Mouse (Mus musculus) Patski (cell line): ENCODE measurements around the gene Sprtn. TPM values are rescaled to one million over a fixed set of nuclear protein-coding genes. Genes with fewer than 3 reads are reported as not detected.

Experiments used
- ATAC-seq: fragments of 100-300 bp; one replicate; pipeline ENCODE4 v1.8.0; 2021
- CTCF ChIA-PET: fragments of 350-600 bp; sonication (Branson Sonifier 250); formaldehyde crosslinking; loops from one replicate; lab custom pipeline; 2022; ENCODE audit warnings: inconsistent platforms; lab: Charles Lee
- POLR2A ChIA-PET: fragments of 350-600 bp; sonication (Branson Sonifier 250); formaldehyde crosslinking; loops from one replicate; lab custom pipeline; 2022; ENCODE audit warnings: antibody characterized with exemption, inconsistent platforms; lab: Charles Lee
- DNase-seq: peaks from one replicate; pipeline ENCODE4 v3.0.0-alpha.2; 2011; ENCODE audit warnings: low read depth, low spot score
- H3K27me3 ChIP-seq: fragments of 371-371 bp; one replicate; pipeline ENCODE4 v1.5.1; 2021
- CTCF ChIP-seq: fragments of 100-300 bp; IDR thresholded peaks from one replicate; pipeline ENCODE4 v1.5.1; 2021
- in situ Hi-C: fragments of 300-500 bp; cut with MboI; formaldehyde crosslinking; loops from 3 replicates; pipeline ENCODE4 v1.11.1; 2018; ENCODE audit warnings: low pct_unique_long_range_greater_than_20kb, mixed read lengths
- polyA plus RNA-seq: library from polyadenylated mRNA; unstranded; gene quantifications from one replicate; pipeline ENCODE4 v1.2.3, GENCODE M21; 2021

Gene Sprtn
- polyA plus RNA-seq, 1 experiment from 2014 or later, result 16.5 TPM

- DNase-seq, result no peak
- CTCF ChIA-PET, result interaction anchor here (1.2 kb wide), 1 partner anchor 14 kb away, joined by 3 read pairs; no protein-coding TSS in a partner anchor
- POLR2A ChIA-PET, result interaction anchor here (1.1 kb wide), 1 partner anchor 15 kb away, joined by 3 read pairs; no protein-coding TSS in a partner anchor
- H3K27me3 ChIP-seq, result no peaks in the 10 kb centered on the region
- in situ Hi-C loops, result no loop called here
- no peak for TF ChIP-seq CTCF
- no peak for ATAC-seq
Observed at GRCm38 (mm10) chr8:124903198-124903597, 5.5 kb downstream of the Sprtn start.

DNA sequence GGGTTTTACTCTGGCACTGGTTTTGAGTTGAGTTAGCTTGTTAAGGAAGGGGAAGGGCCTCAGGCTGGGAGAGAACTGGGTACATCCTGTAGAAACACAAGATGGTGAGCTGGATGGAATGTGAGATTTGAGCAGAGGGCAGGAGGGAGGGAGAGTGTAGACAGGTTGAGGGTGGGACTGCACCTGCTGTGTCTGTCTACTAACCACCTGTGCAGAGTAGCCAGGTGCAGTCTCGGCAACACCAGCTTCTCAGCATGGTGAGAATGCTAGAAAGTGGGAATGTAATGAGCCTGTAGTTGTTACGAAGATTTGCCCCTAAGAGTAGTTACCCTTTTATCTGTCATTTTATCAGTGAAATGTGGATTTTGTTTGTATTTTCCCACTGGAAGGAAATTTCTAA lies 7.8 kb downstream of the Sprtn start:
- in situ Hi-C loops, result no loop called here
- CTCF ChIA-PET, result interaction anchor here (1.1 kb wide), 1 partner anchor 53 kb away, joined by 3 read pairs; no protein-coding TSS in a partner anchor
- DNase-seq (no peak), ATAC-seq (no peak)
- POLR2A ChIA-PET, result interaction anchor here (1.0 kb wide), 1 partner anchor 22 kb away, joined by 3 read pairs; no protein-coding TSS in a partner anchor
- TF ChIP-seq CTCF, result no peak
- no peaks in the 10 kb centered on the region for H3K27me3 ChIP-seq

DNA sequence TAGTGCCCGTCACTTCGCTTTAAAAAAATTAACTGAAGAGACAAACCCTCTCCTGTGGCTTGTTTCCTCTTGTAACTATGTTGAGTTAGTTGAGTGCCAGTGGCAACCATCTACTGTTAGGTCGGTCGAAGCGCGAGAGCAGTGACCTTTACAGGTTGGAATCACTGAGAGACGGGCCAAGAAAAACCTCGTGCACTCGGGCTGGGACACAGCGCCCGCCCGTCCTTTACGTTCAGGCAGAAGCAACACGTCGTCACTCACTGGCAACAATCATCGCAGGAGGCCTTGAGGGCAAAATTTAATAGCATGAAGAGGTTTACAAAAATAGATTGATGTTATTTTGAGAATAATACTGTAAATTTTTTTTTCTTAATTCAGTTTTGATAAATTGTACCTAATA lies 12.2 kb downstream of the Sprtn start:
- ATAC-seq (no peak), DNase-seq (no peak)
- ChIA-PET POLR2A (no interaction called here), CTCF (no interaction called here)
- TF ChIP-seq CTCF, result no peak
- H3K27me3 ChIP-seq, result no peaks in the 10 kb centered on the region
- in situ Hi-C loops, result no loop called here

DNA sequence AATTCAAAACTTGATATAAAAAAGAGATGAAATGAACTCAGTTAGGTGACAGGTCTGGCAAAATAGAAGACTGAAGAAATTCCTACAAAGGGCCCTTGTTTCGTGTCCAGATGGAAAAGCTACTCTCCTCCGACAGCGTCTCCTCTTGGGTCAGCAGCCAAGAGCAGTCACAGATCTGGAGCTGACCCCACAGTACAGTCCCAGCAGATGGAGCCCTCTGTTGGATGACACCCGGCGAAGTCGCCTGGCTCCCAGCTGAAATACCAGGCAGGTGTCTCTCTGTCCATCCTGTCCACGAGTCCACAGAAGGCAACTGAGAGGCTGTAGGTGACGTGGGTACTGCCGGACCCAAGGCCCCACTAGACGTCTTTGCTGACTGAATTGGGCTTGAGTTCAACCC lies 12.7 kb downstream of the Sprtn start:
- H3K27me3 ChIP-seq, result no peaks in the 10 kb centered on the region
- ChIA-PET POLR2A (no interaction called here), CTCF (no interaction called here)
- ATAC-seq (no peak), DNase-seq (no peak)
- no peak for TF ChIP-seq CTCF
- in situ Hi-C loops, result no loop called here

- H3K27me3 ChIP-seq, result no peaks in the 10 kb centered on the region
- POLR2A ChIA-PET, result no interaction called here
- CTCF ChIA-PET, result no interaction called here
- DNase-seq (no peak), ATAC-seq (no peak)
- TF ChIP-seq CTCF, result no peak
- in situ Hi-C loops, result no loop called here
Observed at GRCm38 (mm10) chr8:124911938-124912872, 14.5 kb downstream of the Sprtn start.

DNA sequence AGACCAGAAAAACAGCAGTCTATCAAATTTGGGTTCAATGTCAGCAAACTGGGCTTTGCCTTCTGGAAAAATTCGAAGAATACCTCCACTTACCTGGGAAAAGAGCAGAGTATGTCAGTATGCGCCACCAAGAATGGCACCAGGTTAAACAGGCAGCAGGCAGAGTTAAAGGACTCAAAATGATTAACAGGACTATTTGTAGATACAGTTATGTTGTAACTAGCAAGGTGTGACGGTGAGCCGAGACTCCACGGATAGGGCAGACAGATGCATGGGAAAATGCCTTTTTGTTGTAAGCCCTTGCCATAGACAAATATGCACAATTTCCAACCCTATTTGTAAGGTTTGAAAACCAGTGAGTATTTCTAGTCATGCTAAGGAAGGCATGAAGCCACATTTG lies 16.4 kb downstream of the Sprtn start:
- in situ Hi-C loops, result no loop called here
- ATAC-seq (no peak), DNase-seq (no peak)
- TF ChIP-seq CTCF, result no peak
- ChIA-PET POLR2A (no interaction called here), CTCF (no interaction called here)
- H3K27me3 ChIP-seq, result no peaks in the 10 kb centered on the region

GRCm38 (mm10) chr8:124917741-124918484 lies 20.2 kb downstream of the Sprtn start:
- POLR2A ChIA-PET, result interaction anchor here (0.9 kb wide), 1 partner anchor 14 kb away, joined by 3 read pairs; no protein-coding TSS in a partner anchor
- no peaks in the 10 kb centered on the region for H3K27me3 ChIP-seq
- in situ Hi-C loops, result no loop called here
- CTCF ChIA-PET, result interaction anchor here (0.8 to 1.5 kb wide), 5 partner anchors 9 to 30 kb away, joined by 3 read pairs; no protein-coding TSS in a partner anchor
- no peak for TF ChIP-seq CTCF
- DNase-seq (no peak), ATAC-seq (no peak)

- H3K27me3 ChIP-seq, result no peaks in the 10 kb centered on the region
- TF ChIP-seq CTCF, result no peak
- CTCF ChIA-PET, result interaction anchor here (1.2 kb wide), 1 partner anchor 11 kb away, joined by 4 read pairs; no protein-coding TSS in a partner anchor
- ATAC-seq (no peak), DNase-seq (no peak)
- POLR2A ChIA-PET, result no interaction called here
- in situ Hi-C loops, result no loop called here
Observed at GRCm38 (mm10) chr8:124921369-124922279, 23.9 kb downstream of the Sprtn start.

DNA sequence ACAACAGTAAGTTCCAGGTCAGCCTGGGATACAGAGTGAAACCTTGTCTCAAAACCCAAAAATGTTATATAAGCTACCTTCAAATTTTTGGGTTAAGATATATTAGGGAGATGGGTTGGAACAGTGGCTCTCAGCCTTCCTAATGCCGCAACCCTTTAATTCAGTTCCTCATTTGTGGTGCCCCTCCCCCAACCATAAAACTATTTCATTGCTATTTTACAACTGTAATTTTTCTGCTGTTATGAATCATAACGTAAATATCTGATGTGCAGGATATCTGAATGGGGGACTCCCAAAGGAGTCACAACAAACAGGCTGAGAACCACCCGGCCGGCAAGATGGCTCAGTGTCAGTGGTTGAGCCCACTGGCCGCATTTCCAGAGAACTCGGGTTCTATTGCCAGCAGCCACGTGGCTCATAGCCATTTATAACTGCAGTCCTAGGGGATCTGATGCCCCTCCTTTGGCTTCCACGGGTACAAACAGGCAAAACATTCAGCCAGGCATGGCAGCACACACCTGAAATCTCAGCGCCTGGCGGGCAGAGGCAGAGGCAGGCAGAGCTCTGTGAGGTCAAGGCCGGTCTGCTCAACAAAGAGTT lies 24.9 kb downstream of the Sprtn start:
- in situ Hi-C loops, result no loop called here
- CTCF ChIA-PET, result interaction anchor here (1.2 to 1.4 kb wide), 2 partner anchors 10 to 12 kb away, joined by 3 to 4 read pairs; no protein-coding TSS in a partner anchor
- ATAC-seq, result no peak
- POLR2A ChIA-PET, result no interaction called here
- DNase-seq, result no peak
- TF ChIP-seq CTCF, result no peak
- no peaks in the 10 kb centered on the region for H3K27me3 ChIP-seq
